Comparison of ENCODE assay signal across 13 mouse cellular contexts in the genomic region with DNA sequence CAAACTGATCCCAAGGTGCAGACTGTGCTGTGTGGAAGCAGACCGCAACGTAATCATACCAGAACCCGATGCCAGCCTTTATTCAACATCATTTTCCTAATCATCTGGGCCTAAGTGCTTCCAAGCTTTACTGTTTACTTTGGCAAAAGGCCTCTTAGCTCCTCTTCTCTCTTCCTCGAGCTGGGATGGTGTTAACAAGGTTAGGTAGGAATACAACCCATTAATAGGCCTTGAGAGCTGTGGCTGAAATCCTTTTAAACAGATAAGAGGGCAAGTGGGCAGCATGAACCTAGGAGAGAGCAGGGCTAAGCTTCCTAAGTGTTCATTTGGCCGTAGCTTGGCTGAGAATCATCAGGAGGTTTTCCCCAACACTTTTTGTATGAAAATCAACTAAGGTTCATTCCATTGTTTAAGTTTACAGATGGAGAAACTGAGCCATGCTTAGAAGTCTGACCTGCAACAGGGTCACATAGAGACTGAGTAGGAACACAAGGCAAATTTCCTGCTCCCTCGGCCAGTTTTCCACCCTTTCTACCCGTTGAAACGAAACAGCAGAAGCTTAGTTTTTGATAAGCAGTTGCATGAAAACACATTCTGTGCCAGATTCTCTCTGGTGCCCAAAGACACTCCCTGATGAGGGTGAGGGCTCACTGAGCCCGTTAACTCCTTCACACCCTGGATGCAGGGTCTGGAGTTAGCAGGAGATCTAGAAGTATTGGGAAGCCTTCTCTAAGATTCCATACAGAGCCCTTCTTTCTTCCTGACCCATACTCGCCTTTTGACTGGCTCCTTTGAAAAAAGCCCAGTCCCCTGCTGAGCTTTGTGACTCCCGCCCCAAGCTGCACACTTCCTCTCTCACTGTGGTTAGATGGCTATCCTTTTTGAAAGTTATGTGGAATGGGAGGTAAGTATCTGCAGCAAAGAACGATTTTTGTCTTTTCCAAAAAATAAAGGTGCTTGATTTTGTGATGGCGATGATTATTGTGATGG.
DNase-seq lines count a peak whose midpoint lies in the region; ATAC-seq and TF ChIP-seq lines count a peak whose summit lies in the region.
"Had no signal": no experiment of that assay in that cellular context is flagged by ENCODE, and none has a peak within 500 bp of the region (broad histone marks: within the 10 kb centered on the region; RNA-seq: fewer than 3 reads in every experiment).

No protein-coding gene starts in this region.

- no peaks in the 10 kb centered on the region for H3K9me3 ChIP-seq in liver, embryonic 12.5 days (replicated peaks)
- no peaks in the 10 kb centered on the region for H3K9me3 ChIP-seq in ES-E14 (ENCODE audit: control insufficient read depth, insufficient read depth, low read depth, low read length)
- no peaks in the 10 kb centered on the region for H3K9me3 ChIP-seq in embryonic facial prominence, embryonic 10.5 days
- no peaks in the 10 kb centered on the region for H3K9me3 ChIP-seq in heart, embryonic 16.5 days (replicated peaks; ENCODE audit: control insufficient read depth, low read length)
- H3K9me3 ChIP-seq: forebrain, embryonic 12.5 days; liver, embryonic 13.5 days had no signal

- no peak overlapping the region for H3K4me3 ChIP-seq in liver, adult 2 months (ENCODE audit: insufficient read depth, low read depth, low read length)
- H3K4me3 ChIP-seq in liver, embryonic 12.5 days, result no peak overlapping the region
- no peak overlapping the region for H3K4me3 ChIP-seq in ES-E14 (ENCODE audit: insufficient read depth in 1 of 2, low read depth in 1 of 2, low read length in 2 of 2, poor library complexity in 1 of 2, severe bottlenecking in 1 of 2)
- H3K4me3 ChIP-seq in embryonic facial prominence, embryonic 10.5 days, result no peak overlapping the region
- H3K4me3 ChIP-seq in heart, embryonic 16.5 days (ENCODE audit: low read length), result no peak overlapping the region
- H3K4me3 ChIP-seq: forebrain, embryonic 12.5 days; liver, embryonic 13.5 days had no signal

- H3K4me1 ChIP-seq in liver, adult 2 months (ENCODE audit: control insufficient read depth, insufficient read depth, low read length), result no peaks in the 10 kb centered on the region; the same call in 1 of the 2 replicates
- no peaks in the 10 kb centered on the region for H3K4me1 ChIP-seq in liver, embryonic 12.5 days
- H3K4me1 ChIP-seq in ES-E14 (ENCODE audit: control insufficient read depth in 2 of 2, insufficient read depth in 2 of 2, low read length in 2 of 2, poor library complexity in 1 of 2), result peaks cover 0 to 2% of the 10 kb centered on the region in 2 experiments; a peak in 1 of 4 replicates
- peaks cover 48% of the 10 kb centered on the region for H3K4me1 ChIP-seq in embryonic facial prominence, embryonic 10.5 days
- peaks cover 12% of the 10 kb centered on the region for H3K4me1 ChIP-seq in heart, embryonic 16.5 days (ENCODE audit: control insufficient read depth, insufficient read depth, low read length)
- H3K4me1 ChIP-seq: forebrain, embryonic 12.5 days; liver, embryonic 13.5 days had no signal

- WGBS in liver, adult 2 months, result 53% methylated on average over 13 of the region's 13 CpGs
- 45% methylated on average over 13 of the region's 13 CpGs for WGBS in liver, embryonic 12.5 days (ENCODE audit: insufficient replicate concordance)
- WGBS in embryonic facial prominence, embryonic 10.5 days, result 43% methylated on average over 13 of the region's 13 CpGs
- 39% methylated on average over 13 of the region's 13 CpGs for WGBS in heart, embryonic 16.5 days

- intact Hi-C loops in left cerebral cortex, postnatal 4 days (cut with DNase I), result no loop called here

- H3K36me3 ChIP-seq in liver, adult 2 months (ENCODE audit: control insufficient read depth, insufficient read depth, low read length), result no peaks in the 10 kb centered on the region
- no peaks in the 10 kb centered on the region for H3K36me3 ChIP-seq in liver, embryonic 12.5 days
- H3K36me3 ChIP-seq in ES-E14 (ENCODE audit: control insufficient read depth, insufficient read depth, low read length, poor library complexity, severe bottlenecking), result no peaks in the 10 kb centered on the region
- no peaks in the 10 kb centered on the region for H3K36me3 ChIP-seq in embryonic facial prominence, embryonic 10.5 days (replicated peaks)
- no peaks in the 10 kb centered on the region for H3K36me3 ChIP-seq in heart, embryonic 16.5 days (ENCODE audit: control insufficient read depth, insufficient read depth)
- H3K36me3 ChIP-seq: forebrain, embryonic 12.5 days; liver, embryonic 13.5 days had no signal

- H3K9ac ChIP-seq in liver, adult 2 months (ENCODE audit: low read depth, low read length), result no peak overlapping the region
- no peak overlapping the region for H3K9ac ChIP-seq in liver, embryonic 12.5 days
- 0 out of 2 replicates have a peak overlapping the region, but pooled peaks have one; percentile 8 for H3K9ac ChIP-seq in ES-E14 (ENCODE audit: insufficient read depth, low read depth, low read length, poor library complexity, severe bottlenecking)
- no peak overlapping the region for H3K9ac ChIP-seq in heart, embryonic 16.5 days (ENCODE audit: low read length)
- H3K9ac ChIP-seq: forebrain, embryonic 12.5 days; hindbrain, embryonic 14.5 days; liver, embryonic 13.5 days had no signal

- TF ChIP-seq POLR2A in liver, adult 2 months (IDR thresholded peaks at IDR 0.05; ENCODE audit: extremely low read depth, insufficient read depth, low read length), result no peak

- no peak overlapping the region for H3K27ac ChIP-seq in liver, adult 2 months (replicated peaks; ENCODE audit: insufficient read depth, low read depth, low read length)
- no peak overlapping the region for H3K27ac ChIP-seq in liver, embryonic 12.5 days
- H3K27ac ChIP-seq in ES-E14 (ENCODE audit: insufficient read depth, low read depth, low read length, poor library complexity, severe bottlenecking), result no peak overlapping the region
- H3K27ac ChIP-seq in embryonic facial prominence, embryonic 10.5 days (replicated peaks), result peak overlapping the region; percentile 37; the same call in 1 of the 2 replicates
- H3K27ac ChIP-seq in heart, embryonic 16.5 days (ENCODE audit: low read length), result peak overlapping the region; percentile 46
- H3K27ac ChIP-seq: forebrain, embryonic 12.5 days; hindbrain, embryonic 14.5 days; liver, embryonic 13.5 days had no signal

- H3K79me2 ChIP-seq in liver, adult 2 months (ENCODE audit: control insufficient read depth, insufficient read depth, low read length), result no peaks in the 10 kb centered on the region

- no peak overlapping the region for H3K4me2 ChIP-seq in liver, embryonic 12.5 days
- H3K4me2 ChIP-seq in heart, embryonic 16.5 days (ENCODE audit: low read depth, low read length), result no peak overlapping the region
- H3K4me2 ChIP-seq: forebrain, embryonic 12.5 days; hindbrain, embryonic 14.5 days; liver, embryonic 13.5 days had no signal

- no peak for TF ChIP-seq CTCF in liver, adult 2 months (IDR thresholded peaks at IDR 0.05; ENCODE audit: low read depth, low read length)

- no peaks in the 10 kb centered on the region for H3K27me3 ChIP-seq in liver, adult 2 months (ENCODE audit: control insufficient read depth, insufficient read depth, low read length)
- H3K27me3 ChIP-seq in liver, embryonic 12.5 days (replicated peaks), result no peaks in the 10 kb centered on the region
- H3K27me3 ChIP-seq in embryonic facial prominence, embryonic 10.5 days (replicated peaks; ENCODE audit: low read depth, poor library complexity, severe bottlenecking), result no peaks in the 10 kb centered on the region
- H3K27me3 ChIP-seq in heart, embryonic 16.5 days (ENCODE audit: control insufficient read depth, insufficient read depth, low read length), result no peaks in the 10 kb centered on the region
- H3K27me3 ChIP-seq: forebrain, embryonic 12.5 days; liver, embryonic 13.5 days had no signal

- in situ Hi-C loops in ES-E14 (cut with MboI; ENCODE audit: low sequenced_read_pairs in 2 of 2, unreplicated experiment in 2 of 2), result no loop called here

- no peak for ATAC-seq in liver, embryonic 12.5 days
- peak; percentile 62; the same call in 1 of the 2 replicates for ATAC-seq in heart, embryonic 16.5 days (replicated peaks; ENCODE audit: extremely low read depth, insufficient read depth, low FRiP score)

- peak; percentile 9 for DNase-seq in liver, adult 2 months (ENCODE audit: extremely low read depth, low read depth, low spot score)
- no peak for DNase-seq in ES-E14 (ENCODE audit: low read depth, low spot score)
- DNase-seq in embryonic facial prominence, embryonic 10.5 days (ENCODE audit: low spot score), result no peak
- no peak for DNase-seq in right cerebral cortex, postnatal 14 days
- no peak for DNase-seq in left cerebral cortex, postnatal 4 days
- DNase-seq: cerebellum, adult 11-12 months; kidney, adult 8-10 months; liver, embryonic 13.5 days; retina, postnatal 1 day had no signal

TF ChIP-seq in ES-E14, 5 proteins besides CTCF, POLR2A, EP300 and RAD21:
- TF ChIP-seq ZC3H11A (IDR thresholded peaks at IDR 0.05; ENCODE audit: borderline replicate concordance, low read depth, low read length) (no peak), HCFC1 (IDR thresholded peaks at IDR 0.05; ENCODE audit: borderline replicate concordance, insufficient read depth, low read length) (no peak), CHD2 (IDR thresholded peaks at IDR 0.05; ENCODE audit: low read depth, low read length) (no peak), MAFK (IDR thresholded peaks at IDR 0.05; ENCODE audit: insufficient read depth, low read depth, low read length) (no peak), ZNF384 (IDR thresholded peaks at IDR 0.05; ENCODE audit: low read depth, low read length) (no peak)

Comparison
In these comparisons a context has a peak if more than half of its experiments do, and no peak if none do; other contexts are left out.
1. H3K27ac ChIP-seq: peak in embryonic facial prominence, embryonic 10.5 days (single experiment) and heart, embryonic 16.5 days (single experiment); none in liver, adult 2 months (single experiment), liver, embryonic 12.5 days (single experiment) and ES-E14 (single experiment).